Mouse (Mus musculus) embryonic fibroblast, embryonic 13.5 days (primary cell): ENCODE data around the gene Gm49510.

ENCODE experiments used
- CTCF ChIP-seq: IDR thresholded peaks from 2 replicates; pipeline ENCODE4 v1.5.1; 2011; ENCODE audit warnings: mild to moderate bottlenecking, control low read depth, low read length, moderate library complexity, borderline replicate concordance; ENCODE audit not compliant: insufficient read depth
- POLR2A ChIP-seq: IDR thresholded peaks from 2 replicates; pipeline ENCODE4 v1.6.1; 2011; ENCODE audit warnings: low read depth, mild to moderate bottlenecking, control low read depth, low read length, moderate library complexity

DNA sequence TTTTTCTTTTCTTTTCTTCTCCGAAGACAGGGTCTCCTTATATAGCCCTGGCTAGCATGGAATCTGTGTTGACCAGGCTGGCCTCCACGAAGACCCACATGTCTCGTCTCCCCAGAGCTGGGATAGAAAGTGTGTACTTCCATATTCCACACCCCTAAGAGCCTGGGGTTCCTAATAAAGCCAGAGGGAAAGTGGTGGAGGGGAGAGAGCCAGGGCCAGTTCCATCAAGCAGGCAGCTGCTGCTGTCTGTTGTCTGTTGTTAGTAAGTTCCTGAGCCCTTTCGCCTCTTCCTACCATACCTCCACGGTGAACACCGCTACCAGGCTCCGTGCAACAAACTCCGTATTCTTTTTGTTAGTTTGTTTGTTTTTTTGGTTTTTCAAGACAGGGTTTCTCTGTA is 29.1 kb downstream of the Gm49510 start:
- TF ChIP-seq POLR2A (peak; percentile 38), CTCF (no peak)
